Comparison of ENCODE assay signal across 8 mouse cellular contexts in genomic region chr6:67267408-67268244, GRCm38 (mm10). TPM values are rescaled to one million over a fixed set of nuclear protein-coding genes. Genes with fewer than 3 reads are reported as not detected.
DNase-seq lines count a peak whose midpoint lies in the region; ATAC-seq lines count a peak whose summit lies in the region.

No protein-coding gene starts in this region.

- no peaks in the 10 kb centered on the region for H3K9me3 ChIP-seq in embryonic facial prominence, embryonic 11.5 days (replicated peaks; ENCODE audit: control insufficient read depth, low read length)
- H3K9me3 ChIP-seq in liver, embryonic 12.5 days (replicated peaks), result no peaks in the 10 kb centered on the region
- no peaks in the 10 kb centered on the region for H3K9me3 ChIP-seq in stomach, embryonic 16.5 days (replicated peaks; ENCODE audit: control insufficient read depth, low read length)

- ATAC-seq in embryonic facial prominence, embryonic 11.5 days (replicated peaks; ENCODE audit: insufficient number of reproducible peaks, low FRiP score, low TSS enrichment, low read depth), result peak; percentile 7; the same call in 1 of the 2 replicates
- ATAC-seq in liver, embryonic 12.5 days, result peak; percentile 1; the same call in 1 of the 2 replicates
- no peak for ATAC-seq in stomach, embryonic 16.5 days (ENCODE audit: insufficient read depth, low FRiP score)

- peak overlapping the region; percentile 51 for H3K4me2 ChIP-seq in embryonic facial prominence, embryonic 11.5 days (ENCODE audit: low read depth, low read length)
- peak overlapping the region; percentile 64 for H3K4me2 ChIP-seq in liver, embryonic 12.5 days
- peak overlapping the region; percentile 72 for H3K4me2 ChIP-seq in stomach, embryonic 16.5 days (ENCODE audit: low read depth, low read length)

- H3K27me3 ChIP-seq in embryonic facial prominence, embryonic 11.5 days (ENCODE audit: control insufficient read depth, insufficient read depth, low read length), result no peaks in the 10 kb centered on the region
- no peaks in the 10 kb centered on the region for H3K27me3 ChIP-seq in liver, embryonic 12.5 days (replicated peaks)
- H3K27me3 ChIP-seq in stomach, embryonic 16.5 days (ENCODE audit: control insufficient read depth, insufficient read depth, low read length), result no peaks in the 10 kb centered on the region

- no peaks in the 10 kb centered on the region for H3K36me3 ChIP-seq in embryonic facial prominence, embryonic 11.5 days (replicated peaks; ENCODE audit: control insufficient read depth, insufficient read depth, low read depth, low read length)
- peaks cover 23% of the 10 kb centered on the region for H3K36me3 ChIP-seq in liver, embryonic 12.5 days
- peaks cover 5% of the 10 kb centered on the region; the same call in 1 of the 2 replicates for H3K36me3 ChIP-seq in stomach, embryonic 16.5 days (ENCODE audit: control insufficient read depth, insufficient read depth, low read length)

- under 1% methylated on average over 57 of the region's 65 CpGs for WGBS in embryonic facial prominence, embryonic 11.5 days
- WGBS in liver, embryonic 12.5 days (ENCODE audit: insufficient replicate concordance), result under 1% methylated on average over 65 of the region's 65 CpGs
- WGBS in stomach, embryonic 16.5 days, result 0% methylated on average over 60 of the region's 65 CpGs

- H3K4me1 ChIP-seq in embryonic facial prominence, embryonic 11.5 days (ENCODE audit: control insufficient read depth, insufficient read depth, low read length), result no peaks in the 10 kb centered on the region
- H3K4me1 ChIP-seq in liver, embryonic 12.5 days, result peaks cover 42% of the 10 kb centered on the region
- no peaks in the 10 kb centered on the region for H3K4me1 ChIP-seq in stomach, embryonic 16.5 days (ENCODE audit: control insufficient read depth, insufficient read depth, low read length)

- peak; percentile 45 to 53 for DNase-seq in B cell, adult 2 months
- DNase-seq in adrenal gland, adult 8-10 months, result peak; percentile 28
- peak; percentile 64 for DNase-seq in embryonic facial prominence, embryonic 11.5 days (ENCODE audit: low spot score)
- DNase-seq in heart, adult 8-10 months (ENCODE audit: low spot score), result peak; percentile 27
- peak; percentile 14 to 27 for DNase-seq in kidney, adult 8-10 months
- peak; percentile 61 for DNase-seq in naive thymus-derived CD4-positive, alpha-beta T cell, adult 2 months (ENCODE audit: low read depth)

- H3K4me3 ChIP-seq in embryonic facial prominence, embryonic 11.5 days (ENCODE audit: low read depth, low read length), result peak overlapping the region; percentile 99
- peak overlapping the region; percentile 96 for H3K4me3 ChIP-seq in liver, embryonic 12.5 days
- H3K4me3 ChIP-seq in stomach, embryonic 16.5 days (replicated peaks; ENCODE audit: low read length), result peak overlapping the region; percentile 100

- H3K9ac ChIP-seq in embryonic facial prominence, embryonic 11.5 days (replicated peaks; ENCODE audit: low read length), result peak overlapping the region; percentile 99
- H3K9ac ChIP-seq in liver, embryonic 12.5 days, result peak overlapping the region; percentile 99
- H3K9ac ChIP-seq in stomach, embryonic 16.5 days (ENCODE audit: low read length), result peak overlapping the region; percentile 99

- H3K27ac ChIP-seq in embryonic facial prominence, embryonic 11.5 days (replicated peaks; ENCODE audit: low read depth, low read length), result peak overlapping the region; percentile 36
- peak overlapping the region; percentile 91 for H3K27ac ChIP-seq in liver, embryonic 12.5 days
- peak overlapping the region; percentile 93 for H3K27ac ChIP-seq in stomach, embryonic 16.5 days (ENCODE audit: low read length)

RNA-seq across cellular contexts. Expression of gene Serbp1, which starts 29.6 kb away (rescaled TPM):
- 100 to 1,000 TPM; 163 to 303 (median 206) TPM for total RNA-seq in adrenal gland, adult 8-10 months (2022)
- polyA plus RNA-seq in embryonic facial prominence, embryonic 11.5 days (2014; fragmentation: Nextera tagmentation; extraction: Ambion mirVana), result 640 and 669 TPM in 2 replicates
- total RNA-seq in heart, adult 8-10 months (2022), result 100 to 1,000 TPM; 155 to 268 (median 219) TPM
- 513 and 532 TPM in 2 replicates for polyA plus RNA-seq in liver, embryonic 12.5 days (2016; fragmentation: Nextera tagmentation; extraction: Ambion mirVana)
- 277 and 295 TPM in 2 replicates for polyA plus RNA-seq in stomach, embryonic 16.5 days (2015; fragmentation: Nextera tagmentation; extraction: Ambion mirVana)

Comparison
In these comparisons a context has a peak if more than half of its experiments do, and no peak if none do; other contexts are left out.
1. H3K27ac ChIP-seq: peak in every context shown above with its lines; median percentile 93 in stomach, embryonic 16.5 days; 91 in liver, embryonic 12.5 days; 36 in embryonic facial prominence, embryonic 11.5 days.